Mouse (Mus musculus) limb, embryonic 14.5 days (tissue): ENCODE data around the gene Trpm3. TPM values are rescaled to one million over a fixed set of nuclear protein-coding genes. Genes with fewer than 3 reads are reported as not detected.

Source experiments
- ATAC-seq: fragments of 200-750 bp; cut with Nextera tagmentation; 2 replicates; pipeline ENCODE4 v1.8.0; 2017; ENCODE audit warnings: low read depth, moderate number of reproducible peaks, moderate TSS enrichment; ENCODE audit not compliant: low FRiP score
- DNase-seq: peaks from one replicate; pipeline ENCODE4 v3.0.0-alpha.2; 2015; ENCODE audit warnings: low spot score
- H3K27ac ChIP-seq: fragments of 300-500 bp; sonication (generic); replicated peaks from 2 replicates; pipeline ENCODE4 v1.5.1; 2014; ENCODE audit warnings: low read depth, mild to moderate bottlenecking, low read length, moderate library complexity, mixed read lengths
- H3K27me3 ChIP-seq: fragments of 300-500 bp; sonication (generic); 2 replicates; pipeline ENCODE4 v1.6.1; 2014; ENCODE audit warnings: low read length, mixed read lengths; ENCODE audit not compliant: control insufficient read depth, insufficient read depth
- H3K36me3 ChIP-seq: fragments of 300-500 bp; sonication (generic); 2 replicates; pipeline ENCODE4 v1.6.1; 2014; ENCODE audit warnings: mild to moderate bottlenecking, low read length, moderate library complexity, mixed read lengths; ENCODE audit not compliant: control insufficient read depth, insufficient read depth
- H3K4me1 ChIP-seq: fragments of 300-500 bp; sonication (generic); 2 replicates; pipeline ENCODE4 v1.6.1; 2014; ENCODE audit warnings: antibody characterized with exemption, low read length, mixed read lengths; ENCODE audit not compliant: control insufficient read depth, insufficient read depth
- H3K4me2 ChIP-seq: fragments of 300-500 bp; sonication (generic); replicated peaks from 2 replicates; pipeline ENCODE4 v1.6.1; 2014; ENCODE audit warnings: low read depth, mild to moderate bottlenecking, low read length, moderate library complexity; ENCODE audit not compliant: severe bottlenecking
- H3K4me3 ChIP-seq: fragments of 300-500 bp; sonication (generic); replicated peaks from 2 replicates; pipeline ENCODE4 v1.5.1; 2014; ENCODE audit warnings: low read length
- H3K9ac ChIP-seq: fragments of 300-500 bp; sonication (generic); 2 replicates; pipeline ENCODE4 v1.6.1; 2014; ENCODE audit warnings: mild to moderate bottlenecking, low read depth, low read length, moderate library complexity; ENCODE audit not compliant: severe bottlenecking
- H3K9me3 ChIP-seq: fragments of 300-500 bp; sonication (generic); 2 replicates; pipeline ENCODE4 v1.6.1; 2016; ENCODE audit warnings: low read length; ENCODE audit not compliant: control insufficient read depth
- POLR2A ChIP-seq: fragments of 200-500 bp; IDR thresholded peaks from 2 replicates; pipeline ENCODE4 v1.8.0; 2012; ENCODE audit warnings: inconsistent platforms, mild to moderate bottlenecking, moderate library complexity, borderline replicate concordance; ENCODE audit not compliant: insufficient read depth, insufficient read length; ENCODE audit errors: extremely low read depth
- WGBS: fragments of 180-500 bp; shearing (Covaris S2); extraction: QIAGEN DNeasy Blood & Tissue Kit; methylation state at CpG from one replicate; pipeline ENCODE4 v1.1.7; 2014; 5-methylcytosine and 5-hydroxymethylcytosine counted together
- polyA plus RNA-seq, 2 experiments: library from polyadenylated mRNA; depleted of rRNA in 1 of 2; stranded (reverse) in 1 of 2; unstranded in 1 of 2; fragments of >200 nt; fragmentation: Nextera tagmentation in 1 of 2; extraction: Ambion mirVana in 1 of 2; gene quantifications; 2 replicates each; pipeline versions ENCODE4 v1.2.1 to v1.2.3; 2012 to 2014

Gene Trpm3
- polyA plus RNA-seq, 2 experiments = 3.7 to 4.1 TPM

DNA sequence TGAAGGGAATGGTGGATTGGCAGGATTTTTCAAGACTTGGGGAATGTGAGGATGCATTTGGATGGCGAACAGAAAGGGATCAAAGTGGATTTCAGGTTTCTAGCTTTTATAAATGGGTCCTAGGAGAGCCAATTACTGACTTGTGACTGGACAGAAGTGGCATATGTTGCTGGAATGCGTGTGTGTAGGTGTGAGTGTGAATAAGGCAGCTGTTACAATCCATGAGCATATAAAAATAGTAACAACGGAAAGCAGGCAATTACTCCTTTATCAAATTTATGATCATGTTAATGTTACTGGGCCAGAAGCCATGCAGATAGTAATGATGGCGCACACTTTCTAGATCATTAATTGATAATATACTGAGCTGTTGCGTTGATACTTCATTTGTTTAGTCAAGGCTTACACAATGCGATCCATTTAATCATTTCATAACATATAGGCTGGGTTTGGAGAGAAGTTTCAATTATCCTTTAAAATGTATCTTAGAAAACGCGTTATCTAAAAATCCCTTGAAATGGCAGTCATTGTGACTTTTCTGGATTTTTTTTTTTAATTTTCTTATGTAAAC is 29.9 kb upstream of the Trpm3 start:
- no peak overlapping the region for H3K4me2 ChIP-seq
- 78% methylated on average over 8 of the region's 8 CpGs for WGBS
- no peak overlapping the region for H3K27ac ChIP-seq
- no peaks in the 10 kb centered on the region for H3K36me3 ChIP-seq
- no peak for TF ChIP-seq POLR2A
- H3K27me3 ChIP-seq = no peaks in the 10 kb centered on the region
- H3K9ac ChIP-seq = no peak overlapping the region
- DNase-seq = no peak
- no peaks in the 10 kb centered on the region for H3K4me1 ChIP-seq
- H3K9me3 ChIP-seq = no peaks in the 10 kb centered on the region
- ATAC-seq = no peak
- H3K4me3 ChIP-seq = no peak overlapping the region

DNA sequence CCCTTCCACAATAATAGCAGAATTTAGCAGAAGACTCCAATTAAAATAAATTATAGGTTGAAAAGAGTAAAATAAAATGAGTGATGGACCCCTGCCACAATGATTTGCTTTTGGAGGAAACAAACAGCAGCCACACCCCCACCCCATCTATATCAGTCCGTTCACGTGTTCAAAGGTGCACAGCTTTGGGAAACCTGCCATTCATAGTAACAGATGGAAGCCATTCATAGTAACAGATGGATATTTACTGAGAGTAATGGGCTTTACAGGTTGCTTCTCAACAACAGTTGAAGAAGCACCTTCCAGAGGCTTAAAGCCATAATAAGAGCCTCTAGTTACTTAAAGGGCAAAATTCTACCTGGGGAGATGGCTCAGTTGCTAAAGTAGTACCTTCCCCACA is 17.9 kb upstream of the Trpm3 start:
- Histone ChIP-seq H3K9ac (no peak overlapping the region), H3K27me3 (no peaks in the 10 kb centered on the region), H3K27ac (no peak overlapping the region), H3K4me2 (no peak overlapping the region), H3K4me3 (no peak overlapping the region), H3K36me3 (no peaks in the 10 kb centered on the region), H3K4me1 (no peaks in the 10 kb centered on the region), H3K9me3 (no peaks in the 10 kb centered on the region)
- 75% methylated on average over 2 of the region's 2 CpGs for WGBS
- no peak for ATAC-seq
- no peak for DNase-seq
- TF ChIP-seq POLR2A = no peak

DNA sequence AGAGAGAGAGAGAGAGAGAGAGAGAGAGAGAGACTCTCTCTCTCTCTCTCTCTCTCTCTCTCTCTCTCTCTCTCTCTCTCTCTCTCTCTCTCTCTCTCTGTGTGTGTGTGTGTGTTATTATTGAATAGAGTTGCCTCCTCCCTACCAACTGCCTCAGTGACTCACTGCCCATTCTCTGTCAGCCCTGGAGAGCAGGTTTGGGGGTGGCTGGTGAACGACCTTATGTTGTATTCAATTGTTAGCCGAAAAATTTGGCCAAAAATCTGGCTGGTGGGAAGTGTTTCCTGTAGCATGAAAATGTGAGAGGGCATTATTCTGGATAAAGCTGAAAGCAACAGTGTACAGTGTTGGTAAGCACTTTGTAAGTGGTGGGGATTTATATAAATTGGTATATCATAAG is 17.2 kb upstream of the Trpm3 start:
- H3K9me3 ChIP-seq = no peaks in the 10 kb centered on the region
- DNase-seq (no peak), ATAC-seq (no peak)
- H3K27me3 ChIP-seq = no peaks in the 10 kb centered on the region
- 74% methylated on average over 2 of the region's 2 CpGs for WGBS
- TF ChIP-seq POLR2A = no peak
- no peak overlapping the region for H3K4me2 ChIP-seq
- no peaks in the 10 kb centered on the region for H3K4me1 ChIP-seq
- H3K9ac ChIP-seq = no peak overlapping the region
- H3K27ac ChIP-seq = no peak overlapping the region
- no peak overlapping the region for H3K4me3 ChIP-seq
- no peaks in the 10 kb centered on the region for H3K36me3 ChIP-seq

DNA sequence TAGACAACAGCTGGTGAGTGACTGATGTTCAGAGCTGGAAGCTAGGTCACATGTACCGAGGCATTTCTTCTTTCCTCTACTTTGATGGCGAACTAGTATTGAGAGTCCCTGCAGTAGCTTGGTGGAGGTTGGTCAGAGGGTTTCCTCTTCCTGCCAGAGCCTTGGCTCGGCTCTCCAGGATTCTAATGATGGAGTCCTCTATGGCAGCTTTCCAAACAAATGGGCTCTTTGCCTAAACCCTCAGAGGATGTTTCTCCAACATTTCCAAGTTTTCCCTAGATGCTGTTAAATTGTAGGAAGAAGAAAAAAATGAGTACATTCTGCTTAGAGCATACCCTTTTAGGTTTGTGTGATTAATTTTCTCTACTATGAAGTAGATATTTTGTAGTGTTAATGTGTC is 6.2 kb upstream of the Trpm3 start:
- Histone ChIP-seq H3K36me3 (no peaks in the 10 kb centered on the region), H3K4me3 (no peak overlapping the region), H3K9me3 (no peaks in the 10 kb centered on the region), H3K9ac (no peak overlapping the region), H3K4me1 (0 out of 2 replicates have a peak, but pooled peaks cover 2% of the 10 kb centered on the region), H3K27ac (no peak overlapping the region), H3K4me2 (no peak overlapping the region), H3K27me3 (no peaks in the 10 kb centered on the region)
- no peak for TF ChIP-seq POLR2A
- WGBS = 68% methylated on average over 3 of the region's 3 CpGs
- ATAC-seq = no peak
- DNase-seq = no peak

DNA sequence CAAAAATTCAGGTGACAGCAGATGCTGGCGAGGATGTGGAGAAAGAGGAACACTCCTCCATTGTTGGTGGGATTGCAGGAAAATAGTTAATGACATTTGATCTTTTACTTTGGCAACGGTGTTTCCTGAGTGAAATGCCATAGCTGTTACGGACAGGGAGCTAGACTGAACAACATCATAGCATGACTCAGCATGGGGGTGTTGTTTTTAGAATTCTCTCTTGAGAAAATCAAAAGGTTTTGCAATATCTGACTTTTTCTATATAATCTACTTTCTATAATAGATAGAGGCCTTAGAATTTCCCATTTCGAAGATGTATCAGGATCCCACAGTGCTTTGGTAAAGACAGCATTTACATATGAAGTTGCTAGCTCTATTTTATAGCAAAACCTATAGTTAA is 39.7 kb downstream of the Trpm3 start:
- no peaks in the 10 kb centered on the region for H3K9me3 ChIP-seq
- no peak overlapping the region for H3K4me3 ChIP-seq
- no peaks in the 10 kb centered on the region for H3K36me3 ChIP-seq
- H3K27me3 ChIP-seq = no peaks in the 10 kb centered on the region
- TF ChIP-seq POLR2A = no peak
- H3K9ac ChIP-seq = no peak overlapping the region
- ATAC-seq (no peak), DNase-seq (no peak)
- H3K4me2 ChIP-seq = no peak overlapping the region
- no peaks in the 10 kb centered on the region for H3K4me1 ChIP-seq
- 79% methylated on average over 4 of the region's 4 CpGs for WGBS
- no peak overlapping the region for H3K27ac ChIP-seq

DNA sequence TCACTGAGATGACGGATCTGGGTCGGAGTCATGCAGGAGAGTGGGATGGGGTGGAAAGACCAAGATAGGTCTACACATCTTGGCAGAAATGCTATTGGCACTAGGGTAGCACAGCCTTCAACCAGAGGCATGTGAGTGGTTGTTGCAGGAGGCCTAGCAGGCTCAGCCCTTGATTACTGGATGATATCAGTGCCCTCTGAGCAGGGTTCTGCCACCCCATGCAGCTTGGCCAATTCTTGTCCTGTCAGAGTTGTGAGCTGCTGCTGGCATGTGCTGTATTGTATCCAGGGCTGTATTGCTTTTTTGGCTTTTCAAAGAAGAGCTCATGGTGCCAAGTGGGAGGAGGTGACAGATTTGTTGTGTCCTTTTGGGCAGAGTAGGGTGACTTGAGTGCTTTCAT is 40.2 kb downstream of the Trpm3 start:
- Histone ChIP-seq H3K36me3 (no peaks in the 10 kb centered on the region), H3K4me1 (no peaks in the 10 kb centered on the region), H3K27me3 (no peaks in the 10 kb centered on the region), H3K9me3 (no peaks in the 10 kb centered on the region), H3K4me2 (no peak overlapping the region), H3K4me3 (no peak overlapping the region), H3K9ac (no peak overlapping the region), H3K27ac (no peak overlapping the region)
- TF ChIP-seq POLR2A = no peak
- 94% methylated on average over 2 of the region's 2 CpGs for WGBS
- DNase-seq (no peak), ATAC-seq (no peak)
